Mouse (Mus musculus): ENCODE data around the gene Mrpl58.

- no peak for TF ChIP-seq POLR2A (IDR thresholded peaks at IDR 0.05; ENCODE audit: control insufficient read depth, low read depth, low read length)
- TF ChIP-seq CTCF (IDR thresholded peaks at IDR 0.05; ENCODE audit: control insufficient read depth, insufficient read depth, insufficient replicate concordance, low read depth, low read length): no peak
Observed at GRCm38 (mm10) chr11:115423091-115423490, 19.5 kb downstream of the Mrpl58 start.

All from testis, adult 2 months (tissue).